Mouse (Mus musculus) R1 (cell line): ENCODE measurements around the gene Zfp687.
A peak's percentile ranks its signal among the peaks of the same experiment; 100 is the strongest.
"Not testable (repeated sequence)": the region's sequence is repeated elsewhere in the genome, so short reads cannot be mapped to it uniquely, and the experiment has no call there.

Source experiments
- DNase-seq: peaks from one replicate; pipeline ENCODE4 v3.0.0-alpha.2; 2018; ENCODE audit warnings: low read depth, low spot score

The Zfp687 gene

GRCm38 (mm10) chr3:95015337-95015872, at the start of gene Zfp687:
Gene Zfp687, minus strand, starts transcription at chr3:95015448.
- DNase-seq, result peak; percentile 100

- DNase-seq, result no peak
These were observed 48.5 kb upstream of the Zfp687 start for GRCm38 (mm10) chr3:95063741-95064140.

- DNase-seq, result peak; percentile 34
These were observed 42.8 kb upstream of the Zfp687 start for GRCm38 (mm10) chr3:95058078-95058477.

- no peak for DNase-seq
These were observed 41.0 kb upstream of the Zfp687 start for GRCm38 (mm10) chr3:95056275-95056674.

GRCm38 (mm10) chr3:95054481-95055260, 39.4 kb upstream of the Zfp687 start:
- peak; percentile 45 for DNase-seq

GRCm38 (mm10) chr3:95053701-95054100, 38.5 kb upstream of the Zfp687 start:
- peak; percentile 89 for DNase-seq

- DNase-seq, result peak; percentile 72
These were observed 37.7 kb upstream of the Zfp687 start for GRCm38 (mm10) chr3:95052959-95053358.

- no peak for DNase-seq
These were observed 32.7 kb upstream of the Zfp687 start for GRCm38 (mm10) chr3:95047914-95048313.

GRCm38 (mm10) chr3:95046462-95047057, 31.3 kb upstream of the Zfp687 start:
- DNase-seq, result no peak

GRCm38 (mm10) chr3:95043251-95043650, 28.0 kb upstream of the Zfp687 start:
- DNase-seq, result no peak

GRCm38 (mm10) chr3:95042838-95043229, 27.6 kb upstream of the Zfp687 start:
- DNase-seq, result no peak

GRCm38 (mm10) chr3:95042166-95042837, 27.1 kb upstream of the Zfp687 start, which contains the start of gene Psmd4:
Gene Psmd4, minus strand, starts transcription at chr3:95042614.
- peak; percentile 99 for DNase-seq

GRCm38 (mm10) chr3:95041625-95042024, 26.4 kb upstream of the Zfp687 start:
- no peak for DNase-seq

- peak; percentile 57 for DNase-seq
These were observed 14.7 kb upstream of the Zfp687 start for GRCm38 (mm10) chr3:95029953-95030352.

- not testable (repeated sequence) for DNase-seq
These were observed 14.1 kb upstream of the Zfp687 start for GRCm38 (mm10) chr3:95029291-95029827.

- DNase-seq, result no peak
These were observed 13.4 kb upstream of the Zfp687 start for GRCm38 (mm10) chr3:95028603-95029002.

GRCm38 (mm10) chr3:95027701-95028100, 12.5 kb upstream of the Zfp687 start:
- DNase-seq, result no peak

- DNase-seq, result peak; percentile 45
These were observed 11.9 kb upstream of the Zfp687 start for GRCm38 (mm10) chr3:95027057-95027645.

- peak; percentile 32 for DNase-seq
These were observed 10.0 kb upstream of the Zfp687 start for GRCm38 (mm10) chr3:95025202-95025601.

GRCm38 (mm10) chr3:95024551-95024950, 9.3 kb upstream of the Zfp687 start:
- peak; percentile 51 for DNase-seq

- not testable (repeated sequence) for DNase-seq
These were observed 5.7 kb upstream of the Zfp687 start for GRCm38 (mm10) chr3:95020956-95021355.
